Mouse (Mus musculus) gastrocnemius, postnatal 4 days (tissue): Measurements from ENCODE around the gene Dip2b. TPM values are rescaled to one million over a fixed set of nuclear protein-coding genes. Genes with fewer than 3 reads are reported as not detected.
A peak's percentile ranks its signal among the peaks of the same experiment; 100 is the strongest.

Experiments used
- DNase-seq, 2 experiments: peaks; one replicate each; pipeline ENCODE4 v3.0.0; 2021 to 2022; ENCODE audit warnings: low spot score in 2 of 2, mixed read lengths in 2 of 2
- total RNA-seq, 2 experiments: library from RNA; stranded (reverse); gene quantifications; 2 replicates each; pipeline ENCODE4 v1.2.3; 2021

Dip2b gene
- total RNA-seq, 2 experiments from 2014 or later: 25.6 to 25.9 TPM

DNA sequence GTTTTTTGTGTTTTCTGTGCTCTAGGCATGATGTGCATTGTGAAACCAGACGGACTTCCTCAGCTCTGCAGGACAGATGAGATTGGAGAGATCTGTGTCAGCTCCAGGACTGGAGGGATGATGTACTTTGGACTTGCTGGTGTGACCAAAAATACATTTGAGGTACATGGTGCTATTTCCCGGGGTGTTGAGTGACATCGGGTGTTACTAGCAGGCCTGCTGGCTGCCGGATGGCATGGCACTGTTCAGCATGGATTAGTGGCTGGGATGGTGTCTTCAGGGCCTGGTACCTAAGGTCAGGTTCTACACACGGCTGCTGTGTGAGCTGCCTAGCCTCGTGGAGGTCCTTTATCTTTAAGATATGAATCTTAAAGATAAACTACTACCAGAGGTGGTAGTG, 136.7 kb downstream of the Dip2b start:
- no peak for DNase-seq

DNA sequence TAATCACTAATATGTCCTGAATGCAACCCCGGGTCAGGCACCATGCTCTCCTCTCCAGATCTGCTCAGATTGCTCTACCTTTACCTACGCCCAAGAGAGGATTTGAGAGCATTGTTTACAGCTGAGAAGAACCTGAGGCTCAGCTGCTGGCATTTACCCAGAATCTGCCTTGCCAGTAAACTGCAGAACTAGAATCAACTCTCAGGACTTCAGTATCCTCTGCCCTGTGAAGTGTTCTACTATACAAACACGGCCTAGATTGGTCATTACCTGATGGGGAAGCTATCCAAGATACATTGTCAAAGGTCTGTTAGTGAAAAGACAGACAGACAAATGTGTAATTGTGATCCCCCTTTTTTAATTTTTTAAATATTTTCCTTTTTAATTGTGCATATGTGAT, 138.7 kb downstream of the Dip2b start:
- no peak for DNase-seq

DNA sequence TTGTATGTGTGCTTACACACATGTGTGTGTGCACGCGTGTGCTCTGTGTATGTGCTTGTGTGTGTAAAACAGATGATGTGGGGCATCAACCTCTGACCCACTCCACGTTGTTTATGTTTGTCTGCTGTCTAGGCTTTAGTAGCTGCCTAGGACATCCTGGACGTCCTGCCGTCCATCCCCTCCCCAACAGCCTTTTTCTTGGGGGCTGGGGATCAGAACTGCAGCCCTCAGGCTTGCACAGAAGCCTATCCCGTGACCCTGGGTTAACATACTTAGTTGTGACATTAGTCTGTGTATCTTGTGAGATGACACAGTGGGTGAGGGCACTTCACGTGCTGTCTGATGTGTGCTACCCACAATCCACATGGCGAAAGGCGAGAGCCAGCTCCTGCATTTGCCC, 139.1 kb downstream of the Dip2b start:
- DNase-seq: no peak

DNA sequence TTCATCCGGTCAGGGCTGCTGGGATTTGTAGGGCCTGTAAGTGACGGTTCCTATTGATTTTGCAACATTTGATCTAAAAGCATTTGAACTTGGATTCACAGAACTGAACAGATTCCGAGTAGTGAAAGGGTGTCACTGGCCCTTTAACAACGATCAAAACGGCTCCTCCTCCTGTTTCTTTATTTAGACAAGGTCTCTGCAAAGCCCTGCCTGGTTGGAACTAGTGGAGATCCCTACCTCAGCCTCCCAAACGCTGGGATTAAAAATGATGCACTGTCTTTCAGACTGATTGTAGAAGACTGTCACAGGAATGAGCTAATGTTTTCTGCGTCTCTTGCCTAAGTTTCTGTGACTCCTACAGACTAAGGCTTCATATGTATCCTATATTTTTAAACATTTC, 140.0 kb downstream of the Dip2b start:
- no peak for DNase-seq

DNA sequence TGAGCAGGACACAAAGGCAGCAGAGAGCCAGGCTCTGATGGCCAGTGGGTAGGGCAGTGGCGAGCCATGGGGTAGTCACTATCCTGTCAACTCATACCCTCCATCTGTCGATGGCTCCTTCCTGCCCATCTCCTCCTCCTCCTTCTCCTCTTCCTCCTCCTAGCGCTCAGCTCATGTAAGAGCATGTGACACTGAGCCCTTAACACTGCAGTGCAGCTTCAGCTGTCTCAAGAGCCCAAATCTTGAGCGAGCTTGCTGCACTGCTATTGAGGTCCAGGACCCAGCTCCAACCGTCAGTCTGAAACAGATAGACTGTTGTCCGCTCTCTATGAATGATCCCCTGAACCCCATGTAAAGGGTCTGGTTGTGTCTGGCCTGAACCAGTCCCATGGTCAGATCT, 141.2 kb downstream of the Dip2b start:
- no peak for DNase-seq

DNA sequence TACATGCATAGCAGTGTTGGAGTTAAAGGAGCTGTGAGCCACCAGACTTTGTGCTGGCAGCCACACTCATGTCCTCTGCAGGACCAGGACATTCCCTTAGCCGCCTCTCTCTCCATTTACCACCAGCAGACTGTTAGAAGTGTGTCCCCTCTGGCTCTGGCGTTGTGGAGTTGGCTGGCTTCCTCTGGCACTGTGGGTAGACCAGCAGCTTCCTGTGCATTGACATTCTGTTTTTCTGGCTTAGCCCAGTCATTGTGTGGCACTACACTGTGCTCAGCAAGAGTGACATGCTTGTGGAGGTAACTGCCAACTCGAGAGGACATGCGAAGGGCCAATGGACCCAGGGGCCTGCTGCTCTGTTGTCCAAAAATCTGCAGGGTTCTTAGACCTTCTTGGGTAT, 141.8 kb downstream of the Dip2b start:
- DNase-seq: no peak

DNA sequence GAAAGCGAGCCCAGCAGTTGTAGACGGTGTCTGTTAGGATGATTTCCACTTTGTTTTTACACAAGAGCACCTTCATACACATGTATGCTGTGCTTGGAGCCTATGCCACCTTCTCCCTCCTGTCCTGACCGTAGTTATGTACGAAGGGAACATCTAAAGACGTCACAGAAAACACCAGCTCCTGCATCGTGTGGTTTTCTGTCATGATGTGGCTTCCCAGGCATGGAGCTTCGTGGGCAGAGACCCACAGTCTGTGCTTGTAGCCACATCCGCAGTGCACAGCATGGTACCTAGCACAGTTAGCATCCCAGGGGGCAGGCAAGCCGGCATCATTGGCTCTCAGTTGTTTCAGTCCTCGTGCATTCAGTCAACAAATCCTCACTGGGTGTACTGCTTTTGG, 143.4 kb downstream of the Dip2b start:
- no peak for DNase-seq

DNA sequence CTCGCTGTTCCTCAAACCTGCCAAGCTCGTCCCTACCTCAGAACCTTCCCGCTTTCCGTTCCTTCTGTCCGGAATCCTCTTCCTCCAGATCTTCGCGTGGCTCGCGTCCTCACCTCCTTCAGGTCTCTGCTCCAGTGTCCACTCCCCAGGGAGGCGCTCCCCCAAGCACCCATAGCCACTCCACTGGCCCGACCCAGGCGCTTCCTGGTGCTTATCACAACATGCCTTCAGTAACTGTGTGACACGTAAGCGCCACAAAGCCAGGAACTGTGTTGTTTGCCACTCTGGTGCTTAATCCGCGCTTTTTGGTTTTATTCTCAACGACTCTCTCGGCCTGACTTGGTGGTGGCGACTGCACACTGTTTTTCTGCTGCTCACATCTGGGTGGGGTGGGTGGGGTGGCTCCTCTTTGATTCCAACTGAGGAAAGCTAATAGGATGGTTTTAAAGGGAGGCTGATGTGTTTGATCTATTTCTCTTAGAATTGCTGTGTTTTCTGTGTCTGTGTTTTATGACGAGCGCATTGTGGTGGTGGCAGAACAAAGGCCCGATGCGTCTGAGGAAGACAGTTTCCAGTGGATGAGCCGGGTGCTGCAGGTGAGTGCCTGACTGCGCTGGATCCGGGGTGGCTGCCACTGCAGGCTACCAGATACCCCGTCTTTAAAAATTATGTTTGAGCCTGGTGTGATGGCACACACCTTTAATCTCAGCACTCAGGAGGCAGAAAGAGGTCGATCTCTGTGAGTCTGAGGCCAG, 144.2 kb downstream of the Dip2b start:
- no peak for DNase-seq

DNA sequence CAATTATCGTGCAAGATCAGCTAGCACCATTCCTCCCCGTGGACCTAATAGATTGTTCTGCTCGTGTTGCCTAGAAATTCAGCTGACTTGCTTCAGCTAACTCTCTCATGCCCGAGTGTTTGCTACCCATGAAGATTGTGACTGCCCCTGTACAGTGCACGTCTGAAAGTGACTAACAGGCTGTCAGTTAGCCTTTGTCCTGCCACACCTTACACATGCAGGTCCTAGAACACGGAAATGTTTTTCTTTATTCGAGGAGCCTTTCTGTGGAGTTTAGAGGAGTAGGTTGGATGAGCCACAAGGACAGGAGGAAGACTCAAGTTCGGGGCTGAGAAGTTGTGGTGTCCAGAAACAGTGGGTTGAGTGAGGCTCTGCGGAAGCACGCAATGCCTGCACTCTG, 145.0 kb downstream of the Dip2b start:
- no peak for DNase-seq

DNA sequence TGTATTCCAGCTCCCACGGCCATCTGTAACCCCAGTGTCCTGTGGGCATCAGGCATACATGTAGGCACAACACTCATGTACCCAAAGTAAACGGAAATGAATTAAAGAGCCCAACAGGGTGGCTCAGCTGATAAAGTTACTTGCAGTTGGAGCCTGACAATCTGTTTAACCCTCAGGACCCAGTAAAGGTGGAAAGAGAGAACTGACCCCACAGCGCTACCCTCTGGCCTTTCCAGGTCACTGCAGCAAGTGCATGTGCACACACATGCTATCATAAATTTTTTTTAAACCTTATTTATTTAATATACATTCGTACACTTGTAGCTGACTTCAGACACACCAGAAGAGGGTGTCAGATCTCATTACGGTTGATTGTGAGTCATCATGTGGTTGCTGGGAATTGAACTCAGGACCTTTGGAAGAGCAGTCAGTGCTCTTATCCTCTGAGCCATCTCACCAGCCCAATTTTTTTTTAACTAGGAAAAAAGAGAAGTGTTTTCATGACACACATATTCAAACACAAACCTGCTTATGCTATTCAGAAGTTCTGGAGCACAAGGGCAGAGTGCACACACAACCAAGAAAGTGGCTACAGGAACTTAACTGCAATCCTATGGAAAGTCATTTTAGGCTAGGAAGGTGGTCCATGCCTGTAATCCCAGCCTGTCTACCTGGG, 146.5 kb downstream of the Dip2b start:
- DNase-seq: no peak

DNA sequence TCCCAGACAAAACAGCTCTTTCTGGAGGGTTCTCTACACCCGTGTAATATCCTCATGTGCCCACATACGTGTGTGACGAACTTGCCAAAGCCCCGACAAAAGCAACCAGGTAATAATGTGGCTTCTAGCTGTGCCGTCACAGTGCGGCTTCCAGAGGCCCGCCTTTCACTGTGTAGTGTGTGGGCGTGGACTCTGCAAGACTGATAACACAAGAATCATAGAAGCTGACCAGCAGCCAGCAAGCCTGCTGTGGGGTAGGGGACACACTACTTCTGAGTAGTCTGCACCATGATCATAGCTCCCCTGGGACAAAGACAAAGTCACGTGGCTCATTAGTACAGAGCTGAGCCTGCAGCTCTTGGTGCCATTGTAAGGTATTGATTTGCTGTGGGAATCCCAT, 147.8 kb downstream of the Dip2b start:
- no peak for DNase-seq

DNA sequence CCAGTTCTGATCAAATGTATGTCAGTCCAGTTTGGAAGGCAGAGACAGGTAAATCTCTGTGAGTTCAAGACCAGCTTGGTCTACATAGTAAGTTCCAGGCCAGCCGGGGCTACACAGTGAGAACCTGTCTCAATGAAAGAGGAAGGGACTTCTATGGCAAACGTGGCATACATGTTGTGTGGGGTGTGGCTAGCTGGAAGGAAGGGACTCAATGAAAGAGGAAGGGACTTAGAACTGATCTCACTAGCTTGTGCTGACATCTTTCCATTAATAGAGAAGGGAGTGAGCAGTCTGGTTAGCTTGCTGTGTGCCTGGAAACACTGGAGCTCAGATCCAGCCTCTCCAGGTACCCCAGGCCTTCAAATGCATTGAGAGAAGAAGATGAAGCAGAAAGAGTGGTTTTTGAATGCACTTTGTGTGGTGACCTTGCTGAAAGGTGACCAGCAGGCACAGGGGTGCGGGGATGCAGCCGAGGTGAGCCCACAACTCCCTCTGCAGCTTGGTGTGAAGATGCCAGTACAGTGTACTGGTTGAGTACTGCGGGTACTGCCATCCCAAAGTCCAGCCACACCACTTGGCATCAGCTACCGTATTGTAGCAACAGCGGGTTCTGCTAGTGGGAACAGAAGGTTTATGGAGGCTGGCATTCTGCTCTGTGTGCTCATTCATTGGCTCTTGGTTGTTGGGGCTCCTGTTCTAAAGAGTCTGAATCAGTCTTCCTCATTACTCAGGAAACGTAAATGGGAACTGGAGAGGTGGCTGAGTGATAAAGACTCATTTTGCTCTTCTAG, 148.6 kb downstream of the Dip2b start:
- DNase-seq: no peak

DNA sequence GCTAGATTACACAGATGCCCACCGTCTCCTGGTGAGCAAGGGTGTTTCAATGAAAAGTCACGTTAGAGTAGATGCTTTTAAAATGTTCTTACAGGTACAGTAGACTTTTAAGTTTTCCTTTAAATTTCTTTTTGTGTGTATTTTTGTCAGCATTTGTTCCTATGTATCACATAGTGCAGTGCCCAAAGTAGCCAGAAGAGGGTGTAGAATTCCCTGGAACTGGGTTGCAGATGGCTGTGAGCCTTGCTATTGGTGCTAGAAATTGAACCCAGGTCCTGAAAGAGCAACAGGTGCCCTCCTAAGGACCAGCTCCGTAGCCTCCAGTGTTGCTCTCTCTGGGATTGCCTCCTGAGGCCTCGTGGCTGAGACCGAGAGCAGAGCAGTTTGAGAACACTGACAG, 150.1 kb downstream of the Dip2b start:
- DNase-seq: no peak

DNA sequence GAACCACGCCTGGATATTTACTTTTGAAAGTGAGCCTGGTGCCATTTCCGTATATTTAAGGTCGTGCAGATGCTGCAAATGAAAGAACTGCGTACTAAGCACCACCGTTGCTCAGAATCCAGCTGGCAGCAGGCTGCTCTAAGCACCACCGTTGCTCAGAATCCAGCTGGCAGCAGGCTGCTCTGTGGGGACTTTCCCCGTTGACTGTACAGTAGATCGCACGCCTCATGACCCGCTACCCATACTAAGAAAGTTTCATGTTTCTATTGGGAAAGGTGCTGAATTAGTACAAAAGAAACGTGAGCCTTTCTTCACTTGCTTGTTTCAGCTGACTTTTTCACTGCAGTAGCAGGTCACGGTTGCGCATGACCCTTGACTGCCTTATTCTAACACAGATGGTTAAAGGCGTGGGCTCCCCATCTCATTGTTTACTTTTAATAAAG, 150.5 kb downstream of the Dip2b start:
- no peak for DNase-seq

DNA sequence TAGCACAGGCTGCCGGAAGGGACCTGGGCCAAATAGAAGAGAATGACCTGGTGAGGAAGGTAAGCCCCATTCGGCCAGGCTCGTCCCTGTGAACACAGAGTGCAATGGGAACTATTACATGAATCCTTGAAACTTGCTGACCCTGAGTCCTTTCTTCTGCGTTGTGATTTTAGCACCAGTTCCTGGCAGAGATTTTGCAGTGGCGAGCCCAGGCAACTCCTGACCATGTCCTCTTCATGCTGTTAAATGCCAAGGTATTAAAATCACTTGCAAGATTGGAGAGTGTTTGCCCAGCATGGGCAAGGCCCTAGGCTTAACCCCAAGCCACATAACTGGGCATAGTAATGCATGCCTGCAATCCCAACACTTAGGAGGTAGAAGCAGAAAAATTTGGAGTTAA, 151.6 kb downstream of the Dip2b start:
- no peak for DNase-seq

DNA sequence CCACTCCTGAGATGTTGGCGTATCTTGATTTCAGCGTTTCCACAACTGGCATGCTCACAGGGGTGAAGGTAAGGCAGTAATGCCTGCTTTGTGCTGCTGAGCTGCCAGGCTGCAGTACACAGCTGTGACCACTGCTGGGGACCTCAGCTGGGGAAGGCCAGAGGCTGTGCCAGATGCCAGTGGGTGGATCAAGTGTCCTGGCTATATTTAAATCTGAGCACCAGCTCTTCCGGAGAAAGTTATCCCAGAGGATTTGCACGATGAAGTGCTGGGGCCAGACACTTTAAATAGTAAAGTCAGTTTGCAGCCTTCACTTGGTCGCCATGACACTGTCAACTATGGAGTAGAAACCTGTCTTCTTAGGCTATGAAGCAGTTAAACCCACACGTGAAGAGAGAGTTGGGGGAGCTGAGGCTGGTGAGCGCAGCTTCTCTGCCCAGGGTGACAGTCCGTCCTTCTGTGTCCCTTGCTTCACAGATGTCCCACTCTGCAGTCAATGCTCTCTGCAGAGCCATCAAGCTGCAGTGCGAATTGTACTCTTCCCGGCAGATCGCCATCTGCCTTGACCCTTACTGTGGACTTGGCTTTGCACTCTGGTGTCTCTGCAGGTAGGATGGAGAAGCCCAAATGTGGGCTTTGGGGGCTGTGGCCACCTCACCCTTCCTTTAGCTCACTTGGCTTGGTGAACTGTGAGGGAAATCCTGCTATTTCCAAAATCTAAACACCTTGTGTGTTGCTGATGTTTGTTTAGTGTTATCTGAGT, 160.7 kb downstream of the Dip2b start:
- peak; percentile 31 to 33 for DNase-seq

DNA sequence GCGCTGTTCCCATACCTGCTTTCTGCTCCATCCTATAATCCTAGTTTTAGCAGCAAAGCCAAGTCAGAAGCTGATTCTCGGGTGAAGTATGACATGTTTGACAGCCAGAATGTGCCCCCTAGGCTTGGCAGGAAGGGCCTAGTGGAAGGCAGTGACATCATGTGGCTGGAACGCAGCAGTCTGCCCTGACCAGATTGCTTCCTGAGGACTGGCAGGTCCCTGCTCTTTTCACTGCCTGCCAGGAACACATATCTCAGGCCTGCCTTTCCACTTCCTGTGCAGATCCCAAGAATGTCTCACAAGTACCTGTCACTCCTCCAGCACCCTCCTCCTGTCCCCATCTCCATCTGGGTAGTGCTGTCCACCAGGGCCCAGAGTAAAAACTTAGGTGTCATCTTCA, 161.3 kb downstream of the Dip2b start:
- DNase-seq: peak in 1 of 2 experiments; percentile 31

DNA sequence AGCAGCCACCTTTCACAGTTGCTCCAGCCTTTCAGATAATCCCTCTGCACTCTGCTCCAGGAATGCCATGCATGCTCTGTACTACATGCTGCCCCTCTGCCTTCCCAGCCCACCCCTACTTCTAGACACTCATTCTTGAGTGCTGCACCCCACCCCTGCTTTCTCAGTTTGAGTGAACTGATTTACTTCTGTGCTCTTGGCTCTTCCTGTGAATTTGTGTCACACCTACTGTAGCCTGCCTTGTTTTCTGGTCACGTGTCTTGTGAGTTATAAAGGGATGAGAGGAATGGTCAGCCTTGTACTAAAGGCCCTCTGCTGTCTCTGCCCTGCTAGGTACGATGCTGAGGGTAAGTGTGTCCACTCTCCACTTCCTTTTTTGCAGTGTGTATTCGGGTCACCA, 163.3 kb downstream of the Dip2b start:
- no peak for DNase-seq

DNA sequence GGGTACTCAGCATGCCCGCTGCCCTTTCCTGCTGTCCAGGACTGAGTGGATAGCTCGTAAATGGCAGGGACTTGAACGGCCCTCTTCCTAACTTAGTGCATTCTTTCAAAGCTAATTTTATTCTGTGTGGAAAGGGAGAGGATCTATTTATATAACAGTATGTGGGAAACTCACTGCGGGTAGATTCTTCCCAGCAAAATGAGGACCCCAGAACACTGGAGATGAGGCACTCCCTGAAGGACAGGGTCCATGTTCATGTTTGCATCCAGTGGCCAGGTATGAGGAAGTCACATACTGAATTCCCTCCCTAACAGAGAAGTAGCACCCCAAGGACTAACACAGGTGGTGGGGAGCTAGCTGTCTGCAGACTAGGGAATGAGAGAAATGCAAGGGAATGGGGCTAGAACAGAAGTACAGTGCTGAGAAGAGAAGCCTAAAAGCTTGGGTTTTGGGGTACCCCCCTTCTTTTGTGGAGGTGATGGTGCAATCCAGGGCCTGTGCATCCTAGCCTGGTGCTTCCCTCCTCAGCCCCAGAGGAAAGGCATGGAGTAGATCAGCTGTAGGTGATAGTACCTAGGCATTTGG, 164.1 kb downstream of the Dip2b start:
- DNase-seq: no peak

DNA sequence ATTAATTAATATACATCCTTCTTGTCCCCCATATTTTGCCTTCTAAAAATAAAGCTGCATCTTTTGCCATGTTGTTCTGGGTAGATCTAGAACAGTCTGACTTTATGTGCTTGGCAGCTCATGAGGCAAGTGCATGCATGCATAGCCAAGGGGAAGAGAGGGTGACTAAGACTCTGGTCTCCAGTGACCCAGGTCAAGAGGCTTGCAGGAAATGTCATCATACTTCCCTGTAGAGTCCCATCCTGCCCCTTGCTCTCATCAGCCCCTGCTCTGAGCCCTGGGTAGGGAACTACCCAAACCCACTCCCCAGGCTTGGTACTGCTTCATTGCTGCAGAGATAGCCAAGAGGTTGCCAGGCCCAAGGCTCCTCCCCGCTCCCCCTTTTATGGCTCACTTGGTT, 166.1 kb downstream of the Dip2b start:
- no peak for DNase-seq

DNA sequence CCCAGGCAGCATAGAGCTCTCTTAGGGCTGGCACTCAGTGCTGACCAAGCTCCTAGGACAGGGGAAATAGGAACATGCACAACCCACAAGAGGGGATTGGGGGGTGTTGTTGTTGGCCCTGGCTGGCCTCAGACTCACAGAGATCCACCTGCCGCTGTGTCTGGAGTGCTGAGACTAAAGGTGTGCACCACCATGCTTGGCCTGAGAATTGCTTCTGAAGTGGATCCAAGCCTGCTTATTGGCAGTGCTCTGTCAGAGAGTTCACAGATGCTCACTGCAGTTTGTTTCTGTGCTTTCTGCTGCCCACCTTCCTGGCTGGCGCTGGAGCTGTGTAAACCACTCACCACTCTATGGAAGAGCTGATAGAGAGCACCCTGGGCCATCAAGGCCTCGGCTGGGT, 171.5 kb downstream of the Dip2b start:
- DNase-seq: no peak
